Mouse (Mus musculus) thymus, postnatal 0 days (tissue): ENCODE measurements around the gene Hivep3. TPM values are rescaled to one million over a fixed set of nuclear protein-coding genes. Genes with fewer than 3 reads are reported as not detected.
A peak's percentile ranks its signal among the peaks of the same experiment; 100 is the strongest.

Experiments used
- DNase-seq: peaks from one replicate; pipeline ENCODE4 v3.0.0-alpha.2; 2015; ENCODE audit warnings: low spot score
- polyA plus RNA-seq: library from polyadenylated mRNA; unstranded; fragments of >200 nt; fragmentation: Nextera tagmentation; extraction: Ambion mirVana; gene quantifications from 2 replicates; pipeline ENCODE4 v1.2.1, GENCODE M21; 2015

Hivep3 gene
- polyA plus RNA-seq, 1 experiment from 2014 or later, result 23.3 TPM

GRCm38 (mm10) chr4:120142905-120143304, 409.3 kb downstream of the Hivep3 start:
- DNase-seq, result no peak

GRCm38 (mm10) chr4:120144343-120144742, 410.8 kb downstream of the Hivep3 start:
- no peak for DNase-seq

- no peak for DNase-seq
Measured at GRCm38 (mm10) chr4:120145931-120146330, 412.3 kb downstream of the Hivep3 start.

GRCm38 (mm10) chr4:120148291-120149141, 414.9 kb downstream of the Hivep3 start:
- DNase-seq, result peak; percentile 14

GRCm38 (mm10) chr4:120149142-120149524, 415.5 kb downstream of the Hivep3 start:
- peak; percentile 31 for DNase-seq

- no peak for DNase-seq
Measured at GRCm38 (mm10) chr4:120150345-120150920, 416.8 kb downstream of the Hivep3 start.

- no peak for DNase-seq
Measured at GRCm38 (mm10) chr4:120151906-120152305, 418.3 kb downstream of the Hivep3 start.

GRCm38 (mm10) chr4:120152648-120153047, 419.1 kb downstream of the Hivep3 start:
- no peak for DNase-seq

- DNase-seq, result no peak
Measured at GRCm38 (mm10) chr4:120153736-120154135, 420.2 kb downstream of the Hivep3 start.

GRCm38 (mm10) chr4:120158714-120159310, 425.2 kb downstream of the Hivep3 start:
- no peak for DNase-seq

- DNase-seq, result no peak
Measured at GRCm38 (mm10) chr4:120161166-120161949, 427.8 kb downstream of the Hivep3 start, which contains the start of gene Edn2. Gene Edn2, plus strand, starts transcription at chr4:120161206.

- no peak for DNase-seq
Measured at GRCm38 (mm10) chr4:120162586-120162985, 429.0 kb downstream of the Hivep3 start.

GRCm38 (mm10) chr4:120163242-120163641, 429.7 kb downstream of the Hivep3 start:
- DNase-seq, result no peak

GRCm38 (mm10) chr4:120164316-120164715, 430.7 kb downstream of the Hivep3 start:
- no peak for DNase-seq

- DNase-seq, result no peak
Measured at GRCm38 (mm10) chr4:120167778-120168177, 434.2 kb downstream of the Hivep3 start.

GRCm38 (mm10) chr4:120168346-120168745, 434.8 kb downstream of the Hivep3 start:
- DNase-seq, result no peak

GRCm38 (mm10) chr4:120170387-120170936, 436.9 kb downstream of the Hivep3 start:
- DNase-seq, result no peak

GRCm38 (mm10) chr4:120172050-120172684, 438.6 kb downstream of the Hivep3 start:
- no peak for DNase-seq

GRCm38 (mm10) chr4:120179123-120179522, 445.5 kb downstream of the Hivep3 start:
- no peak for DNase-seq

- DNase-seq, result no peak
Measured at GRCm38 (mm10) chr4:120180535-120180934, 447.0 kb downstream of the Hivep3 start.
